Mouse (Mus musculus) C2C12 (cell line): ENCODE data around the gene Tex48. TPM values are rescaled to one million over a fixed set of nuclear protein-coding genes. Genes with fewer than 3 reads are reported as not detected.

Experiments used
- H3K27me3 ChIP-seq: one replicate; pipeline ENCODE4 v1.6.1; 2011; ENCODE audit not compliant: control insufficient read depth, insufficient read depth, insufficient read length
- H3K36me3 ChIP-seq: one replicate; pipeline ENCODE4 v1.6.1; 2011; ENCODE audit not compliant: control insufficient read depth, insufficient read depth
- H3K4me3 ChIP-seq: one replicate; pipeline ENCODE4 v1.5.1; 2011; ENCODE audit warnings: mild to moderate bottlenecking, control low read depth; ENCODE audit not compliant: poor library complexity, insufficient read depth, severe bottlenecking
- H3K79me2 ChIP-seq: one replicate; pipeline ENCODE4 v1.6.1; 2011; ENCODE audit not compliant: control insufficient read depth, insufficient read depth
- H3K79me3 ChIP-seq: one replicate; pipeline ENCODE4 v1.6.1; 2011; ENCODE audit warnings: low read depth, control low read depth
- H3ac ChIP-seq: one replicate; pipeline ENCODE3; 2011; ENCODE audit warnings: low read depth; ENCODE audit not compliant: control insufficient read depth, insufficient read length
- CEBPB ChIP-seq: IDR thresholded peaks from one replicate; pipeline ENCODE4 v1.6.1; 2011; ENCODE audit warnings: low read depth, mild to moderate bottlenecking, control low read depth, moderate library complexity
- CTCF ChIP-seq: IDR thresholded peaks from one replicate; pipeline ENCODE4 v1.5.1; 2011; ENCODE audit not compliant: control insufficient read depth, insufficient read depth, insufficient read length
- FOSL1 ChIP-seq: IDR thresholded peaks from one replicate; pipeline ENCODE4 v1.8.0; 2011; ENCODE audit warnings: mild to moderate bottlenecking, low read length; ENCODE audit not compliant: poor library complexity, insufficient read depth, severe bottlenecking
- MAX ChIP-seq: IDR thresholded peaks from one replicate; pipeline ENCODE4 v1.6.1; 2011; ENCODE audit warnings: mild to moderate bottlenecking, control low read depth
- MYOD1 ChIP-seq: IDR thresholded peaks from one replicate; pipeline ENCODE4 v1.6.1; 2011; ENCODE audit warnings: low read depth; ENCODE audit not compliant: control insufficient read depth, insufficient read length
- MYOG ChIP-seq: IDR thresholded peaks from one replicate; pipeline ENCODE4 v1.6.1; 2011; ENCODE audit not compliant: control insufficient read depth, insufficient read length; ENCODE audit errors: extremely low read depth
- USF1 ChIP-seq: IDR thresholded peaks from one replicate; pipeline ENCODE4 v1.6.1; 2011; ENCODE audit warnings: low read depth, mild to moderate bottlenecking, control low read depth, moderate library complexity
- polyA plus RNA-seq: library from polyadenylated mRNA; unstranded; fragments of >200 nt; fragmentation: generic; extraction: Trizol; gene quantifications from one replicate; pipeline ENCODE4 v1.2.1, GENCODE M21; 2012; ENCODE audit warnings: missing spikeins

The Tex48 gene
- polyA plus RNA-seq, 1 experiment: not detected

DNA sequence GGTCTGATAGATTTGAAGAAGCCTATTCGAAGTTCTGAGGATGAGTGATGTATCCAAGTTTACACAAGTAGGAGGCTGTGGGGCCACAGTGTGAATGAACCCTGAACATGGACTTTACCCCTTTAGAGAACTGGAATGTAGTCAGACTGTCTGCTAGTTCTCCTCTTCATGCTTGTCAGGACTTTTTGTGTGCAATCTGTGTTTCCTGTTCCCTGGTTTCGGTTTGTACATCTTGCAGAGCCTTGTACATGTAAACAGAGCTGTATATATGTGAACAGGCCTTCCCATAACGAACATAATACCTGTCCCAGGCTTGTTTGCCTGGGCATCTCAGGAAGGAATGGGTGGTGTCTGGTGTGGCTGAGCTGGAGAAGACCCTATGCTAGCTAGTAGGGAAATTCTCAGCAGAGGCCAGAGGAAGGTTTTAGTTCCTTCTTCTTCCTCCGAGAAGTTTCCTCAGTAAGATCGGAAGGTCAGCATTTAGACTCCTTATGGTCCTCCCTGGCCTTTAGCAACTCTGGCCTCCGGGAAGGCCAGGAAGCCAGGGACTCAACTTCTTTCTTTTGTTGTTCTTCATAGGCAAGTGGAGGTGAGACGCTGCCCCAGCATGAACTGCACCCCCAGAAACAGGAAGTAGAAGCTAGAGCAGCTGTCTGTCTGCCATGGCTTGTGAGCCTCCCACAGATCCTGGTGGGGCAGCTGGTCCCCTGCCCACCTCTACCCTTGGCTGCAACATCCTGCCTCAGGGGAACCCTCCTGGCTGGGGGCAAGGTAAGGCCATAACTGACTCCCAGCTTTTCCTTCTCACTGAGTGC lies 60.2 kb downstream of the Tex48 start:
- TF ChIP-seq USF1: no peak
- TF ChIP-seq CEBPB: no peak
- TF ChIP-seq CTCF: no peak
- TF ChIP-seq FOSL1: no peak
- no peak for TF ChIP-seq MYOG
- TF ChIP-seq MAX: no peak
- TF ChIP-seq MYOD1: no peak
- no peaks in the 10 kb centered on the region for H3K27me3 ChIP-seq
- peaks cover 4% of the 10 kb centered on the region for H3K79me3 ChIP-seq
- H3K36me3 ChIP-seq: peaks cover 35% of the 10 kb centered on the region
- H3ac ChIP-seq: no peak overlapping the region
- no peak overlapping the region for H3K4me3 ChIP-seq
- H3K79me2 ChIP-seq: peaks cover 39% of the 10 kb centered on the region

DNA sequence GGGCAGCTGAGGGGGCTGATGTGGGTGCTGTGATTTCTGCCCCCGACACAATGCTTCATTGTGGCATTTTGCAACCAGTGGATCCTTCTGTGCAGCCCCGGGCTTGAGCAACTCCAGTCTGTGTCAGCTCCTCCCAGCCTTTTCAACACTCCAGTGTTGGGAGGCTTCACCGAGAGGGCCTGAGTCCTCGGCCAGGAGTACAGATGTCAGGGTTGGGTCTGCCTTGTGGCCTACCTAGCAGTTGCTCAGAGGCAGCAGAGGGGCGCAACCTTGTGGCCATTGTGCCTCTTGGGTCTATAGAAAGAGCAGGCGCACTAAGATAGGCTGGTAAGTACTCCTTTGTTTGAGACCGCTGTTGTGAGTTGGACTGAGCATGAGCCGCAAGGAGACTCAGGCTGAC lies 62.1 kb downstream of the Tex48 start:
- Histone ChIP-seq H3K4me3 (peak overlapping the region; percentile 14), H3K79me3 (peaks cover 4% of the 10 kb centered on the region), H3K36me3 (peaks cover 33% of the 10 kb centered on the region), H3K27me3 (no peaks in the 10 kb centered on the region), H3ac (peak overlapping the region; percentile 62), H3K79me2 (peaks cover 39% of the 10 kb centered on the region)
- TF ChIP-seq MAX: no peak
- peak; percentile 73 for TF ChIP-seq CTCF

GRCm38 (mm10) chr4:63559127-63559697 lies 63.0 kb downstream of the Tex48 start:
- H3K36me3 ChIP-seq: peaks cover 33% of the 10 kb centered on the region

GRCm38 (mm10) chr4:63558407-63559081 lies 63.7 kb downstream of the Tex48 start, which contains the start of gene Tmem268:
Gene Tmem268, plus strand, starts transcription at chr4:63558781.
- no peaks in the 10 kb centered on the region for H3K27me3 ChIP-seq
- peak within 1 kb of the TSS; percentile 61 for H3ac ChIP-seq
- peaks cover 33% of the 10 kb centered on the region for H3K36me3 ChIP-seq
- peaks cover 39% of the 10 kb centered on the region for H3K79me2 ChIP-seq
- peak; percentile 90 for TF ChIP-seq MAX
- TF ChIP-seq MYOD1: no peak
- H3K4me3 ChIP-seq: peak within 1 kb of the TSS; percentile 40
- peaks cover 4% of the 10 kb centered on the region for H3K79me3 ChIP-seq

More at GRCm38 (mm10) chr4:63559127-63559697, 63.0 kb downstream of the Tex48 start:
- H3ac ChIP-seq: peak overlapping the region; percentile 61
- H3K27me3 ChIP-seq: no peaks in the 10 kb centered on the region
- H3K79me2 ChIP-seq: peaks cover 39% of the 10 kb centered on the region
- peak overlapping the region; percentile 40 for H3K4me3 ChIP-seq
- peaks cover 4% of the 10 kb centered on the region for H3K79me3 ChIP-seq
- TF ChIP-seq MYOD1: no peak
- no peak for TF ChIP-seq MAX
- no peak for TF ChIP-seq CEBPB
- TF ChIP-seq MYOG: no peak
- no peak for TF ChIP-seq FOSL1
- TF ChIP-seq CTCF: no peak
- TF ChIP-seq USF1: no peak

- peaks cover 32% of the 10 kb centered on the region for H3K79me2 ChIP-seq
- H3K79me3 ChIP-seq: peaks cover 2% of the 10 kb centered on the region
- H3K36me3 ChIP-seq: peaks cover 36% of the 10 kb centered on the region
- peak overlapping the region; percentile 14 for H3ac ChIP-seq
- H3K27me3 ChIP-seq: no peaks in the 10 kb centered on the region
- TF ChIP-seq MYOD1 (no peak), CEBPB (no peak), MAX (no peak), FOSL1 (no peak), USF1 (no peak), CTCF (no peak), MYOG (no peak)
- peak overlapping the region; percentile 40 for H3K4me3 ChIP-seq
Measured at GRCm38 (mm10) chr4:63557124-63558059, 64.8 kb downstream of the Tex48 start.

Other genes starting within 250 kb of the Tex48 start
- gene Akna, start 219.1 kb downstream of the Tex48 start, polyA plus RNA-seq: 1.3 TPM
- gene Whrn, start 126.4 kb downstream of the Tex48 start, polyA plus RNA-seq: 28.9 TPM
- 335 TPM for gene Atp6v1g1, start 77.7 kb downstream of the Tex48 start, polyA plus RNA-seq
- gene Tmem268, start 63.6 kb downstream of the Tex48 start, polyA plus RNA-seq: 19.5 TPM
- gene Gm11213, start 17.2 kb downstream of the Tex48 start, polyA plus RNA-seq: not detected
- not detected for gene Gm11214, start 41.0 kb upstream of the Tex48 start, polyA plus RNA-seq
- gene Tnfsf15, start 122.7 kb upstream of the Tex48 start, polyA plus RNA-seq: 0.06 TPM
- not detected for gene Tnfsf8, start 238.9 kb upstream of the Tex48 start, polyA plus RNA-seq